Mouse (Mus musculus): ENCODE measurements at regions not wholly inside any gene's neighbourhood (a gene's known extent, or its start where the extent isn't known, plus 50 kb on each side); places are given as distances from the start of the nearest gene placed in this dataset.

GRCm38 (mm10) chr5:64618126-64618525 lies 185.1 kb upstream of the Klf3 start:
- DNase-seq = no peak

- no peak for DNase-seq
These were observed 183.4 kb upstream of the Klf3 start for GRCm38 (mm10) chr5:64619752-64620151.

GRCm38 (mm10) chr5:64620726-64621125 lies 182.5 kb upstream of the Klf3 start:
- no peak for DNase-seq

GRCm38 (mm10) chr5:64621386-64621785 lies 181.8 kb upstream of the Klf3 start:
- DNase-seq = no peak

- DNase-seq = no peak
These were observed 179.5 kb upstream of the Klf3 start for GRCm38 (mm10) chr5:64623653-64624052.

GRCm38 (mm10) chr5:64624205-64624604 lies 179.0 kb upstream of the Klf3 start:
- no peak for DNase-seq

GRCm38 (mm10) chr5:64625421-64625820 lies 177.8 kb upstream of the Klf3 start:
- no peak for DNase-seq

- no peak for DNase-seq
These were observed 177.3 kb upstream of the Klf3 start for GRCm38 (mm10) chr5:64625841-64626298.

- peak; percentile 54 for DNase-seq
These were observed 176.8 kb upstream of the Klf3 start for GRCm38 (mm10) chr5:64626351-64626750.

- DNase-seq = no peak
These were observed 172.6 kb upstream of the Klf3 start for GRCm38 (mm10) chr5:64630582-64630981.

GRCm38 (mm10) chr5:64632171-64632570 lies 171.0 kb upstream of the Klf3 start:
- no peak for DNase-seq

- DNase-seq = no peak
These were observed 169.2 kb upstream of the Klf3 start for GRCm38 (mm10) chr5:64634008-64634407.

GRCm38 (mm10) chr5:64634721-64635120 lies 168.5 kb upstream of the Klf3 start:
- DNase-seq = no peak

GRCm38 (mm10) chr5:64636301-64636700 lies 166.9 kb upstream of the Klf3 start:
- no peak for DNase-seq

GRCm38 (mm10) chr5:64643584-64643983 lies 159.6 kb upstream of the Klf3 start:
- DNase-seq = no peak

GRCm38 (mm10) chr5:64647417-64648125 lies 155.6 kb upstream of the Klf3 start:
- peak; percentile 7 for DNase-seq

- peak; percentile 12 for DNase-seq
These were observed 154.7 kb upstream of the Klf3 start for GRCm38 (mm10) chr5:64648492-64648891.

- DNase-seq = no peak
These were observed 151.8 kb upstream of the Klf3 start for GRCm38 (mm10) chr5:64651407-64651806.

- no peak for DNase-seq
These were observed 149.4 kb upstream of the Klf3 start for GRCm38 (mm10) chr5:64653764-64654163.

GRCm38 (mm10) chr5:64655286-64655685 lies 147.9 kb upstream of the Klf3 start:
- DNase-seq = no peak

- DNase-seq = no peak
These were observed 141.2 kb upstream of the Klf3 start for GRCm38 (mm10) chr5:64661959-64662358.

- no peak for DNase-seq
These were observed 140.7 kb upstream of the Klf3 start for GRCm38 (mm10) chr5:64662476-64662875.

- no peak for DNase-seq
These were observed 139.4 kb upstream of the Klf3 start for GRCm38 (mm10) chr5:64663766-64664165.

- no peak for DNase-seq
These were observed 138.1 kb upstream of the Klf3 start for GRCm38 (mm10) chr5:64665064-64665463.

GRCm38 (mm10) chr5:64666256-64666655 lies 136.9 kb upstream of the Klf3 start:
- no peak for DNase-seq

Data from lung, postnatal 14 days (tissue).